Comparison of ENCODE assay signal across 11 mouse cellular contexts in genomic region chr3:158559131-158559658, GRCm38 (mm10). TPM values are rescaled to one million over a fixed set of nuclear protein-coding genes. Genes with fewer than 3 reads are reported as not detected.
DNase-seq lines count a peak whose midpoint lies in the region; ATAC-seq and TF ChIP-seq lines count a peak whose summit lies in the region.
"Had no signal": no experiment of that assay in that cellular context is flagged by ENCODE, and none has a peak within 500 bp of the region (broad histone marks: within the 10 kb centered on the region; RNA-seq: fewer than 3 reads in every experiment).

No protein-coding gene starts in this region.

- H3K36me3 ChIP-seq in heart, embryonic 11.5 days (ENCODE audit: control insufficient read depth, insufficient read depth, low read length) = no peaks in the 10 kb centered on the region
- H3K36me3 ChIP-seq in heart, adult 2 months (ENCODE audit: control insufficient read depth, insufficient read depth, low read length) = no peaks in the 10 kb centered on the region
- no peaks in the 10 kb centered on the region for H3K36me3 ChIP-seq in CH12.LX (replicated peaks in 1 of 2; ENCODE audit: control insufficient read depth in 1 of 2, insufficient read depth in 1 of 2, low read length in 1 of 2)
- H3K36me3 ChIP-seq in forebrain, embryonic 14.5 days (ENCODE audit: control insufficient read depth, insufficient read depth, low read length) = no peaks in the 10 kb centered on the region
- H3K36me3 ChIP-seq in midbrain, embryonic 11.5 days (ENCODE audit: control insufficient read depth, insufficient read depth, low read length) = no peaks in the 10 kb centered on the region

- peaks cover 35% of the 10 kb centered on the region for H3K27me3 ChIP-seq in heart, embryonic 11.5 days (ENCODE audit: control insufficient read depth, insufficient read depth, low read length)
- peaks cover 6% of the 10 kb centered on the region; the same call in 1 of the 2 replicates for H3K27me3 ChIP-seq in heart, adult 2 months (ENCODE audit: control insufficient read depth, insufficient read depth, low read length)
- H3K27me3 ChIP-seq in CH12.LX (replicated peaks) = no peaks in the 10 kb centered on the region
- H3K27me3 ChIP-seq in forebrain, embryonic 14.5 days (replicated peaks; ENCODE audit: control insufficient read depth, insufficient read depth, low read length) = no peaks in the 10 kb centered on the region
- peaks cover 18% of the 10 kb centered on the region; the same call in 1 of the 2 replicates for H3K27me3 ChIP-seq in midbrain, embryonic 11.5 days (ENCODE audit: control insufficient read depth, insufficient read depth, low read length)

- peak overlapping the region; percentile 28; the same call in 1 of the 2 replicates for H3K4me3 ChIP-seq in heart, embryonic 11.5 days (ENCODE audit: low read depth, low read length)
- no peak overlapping the region for H3K4me3 ChIP-seq in heart, adult 2 months
- no peak overlapping the region for H3K4me3 ChIP-seq in CH12.LX (replicated peaks in 1 of 3; ENCODE audit: low read depth in 2 of 3, low read length in 2 of 3, poor library complexity in 1 of 3)
- peak overlapping the region; percentile 72 for H3K4me3 ChIP-seq in forebrain, embryonic 14.5 days (ENCODE audit: low read depth, low read length)
- peak overlapping the region; percentile 65; the same call in 1 of the 2 replicates for H3K4me3 ChIP-seq in midbrain, embryonic 11.5 days (ENCODE audit: low read depth, low read length)

- 12% methylated on average over 5 of the region's 5 CpGs for WGBS in heart, embryonic 11.5 days (ENCODE audit: insufficient replicate concordance)
- WGBS in heart, adult 2 months = 18% methylated on average over 5 of the region's 5 CpGs
- WGBS in forebrain, embryonic 14.5 days = 24% methylated on average over 5 of the region's 5 CpGs
- 22% methylated on average over 5 of the region's 5 CpGs for WGBS in midbrain, embryonic 11.5 days

- no peak overlapping the region for H3K27ac ChIP-seq in heart, embryonic 11.5 days (ENCODE audit: low read depth, low read length)
- no peak overlapping the region for H3K27ac ChIP-seq in heart, adult 2 months
- no peak overlapping the region for H3K27ac ChIP-seq in CH12.LX (ENCODE audit: insufficient read depth, low read depth)
- H3K27ac ChIP-seq in forebrain, embryonic 14.5 days (ENCODE audit: low read depth, low read length) = peak overlapping the region; percentile 97
- no peak overlapping the region for H3K27ac ChIP-seq in midbrain, embryonic 11.5 days (ENCODE audit: low read depth, low read length)

- H3K9me3 ChIP-seq in heart, embryonic 11.5 days (replicated peaks; ENCODE audit: control insufficient read depth, low read length) = no peaks in the 10 kb centered on the region
- peaks cover 14% of the 10 kb centered on the region for H3K9me3 ChIP-seq in CH12.LX (replicated peaks; ENCODE audit: low read length)
- no peaks in the 10 kb centered on the region for H3K9me3 ChIP-seq in forebrain, embryonic 14.5 days (replicated peaks; ENCODE audit: control insufficient read depth, low read length)
- H3K9me3 ChIP-seq in midbrain, embryonic 11.5 days (ENCODE audit: control insufficient read depth, low read length) = no peaks in the 10 kb centered on the region

- TF ChIP-seq POLR2A in heart, adult 2 months (IDR thresholded peaks at IDR 0.05; ENCODE audit: insufficient read depth, low read depth, low read length) = no peak
- TF ChIP-seq POLR2A in CH12.LX (IDR thresholded peaks at IDR 0.05; ENCODE audit: low read depth, low read length) = no peak

- dilution Hi-C loops in CH12.LX (cut with MboI; ENCODE audit: extremely low pct_ligation_motif_present, extremely low pct_unique_long_range_greater_than_20kb, low sequenced_read_pairs) = no loop called here

- no peak overlapping the region for H3K9ac ChIP-seq in heart, embryonic 11.5 days (ENCODE audit: low read depth, low read length)
- H3K9ac ChIP-seq in heart, adult 2 months (ENCODE audit: low read depth, low read length) = no peak overlapping the region
- no peak overlapping the region for H3K9ac ChIP-seq in CH12.LX (ENCODE audit: insufficient read depth, low read depth)
- peak overlapping the region; percentile 97 for H3K9ac ChIP-seq in forebrain, embryonic 14.5 days (ENCODE audit: low read length)
- no peak overlapping the region for H3K9ac ChIP-seq in midbrain, embryonic 11.5 days (ENCODE audit: low read length)

- peaks cover 2% of the 10 kb centered on the region; the same call in 1 of the 2 replicates for H3K4me1 ChIP-seq in heart, embryonic 11.5 days (ENCODE audit: control insufficient read depth, insufficient read depth, low read length)
- H3K4me1 ChIP-seq in heart, adult 2 months (ENCODE audit: control insufficient read depth, insufficient read depth, low read length) = no peaks in the 10 kb centered on the region
- H3K4me1 ChIP-seq in CH12.LX (ENCODE audit: control insufficient read depth in 1 of 2, insufficient read depth in 2 of 2) = no peaks in the 10 kb centered on the region
- H3K4me1 ChIP-seq in forebrain, embryonic 14.5 days (ENCODE audit: control insufficient read depth, insufficient read depth, low read length) = peaks cover 5% of the 10 kb centered on the region
- H3K4me1 ChIP-seq in midbrain, embryonic 11.5 days (ENCODE audit: control insufficient read depth, insufficient read depth, low read length) = no peaks in the 10 kb centered on the region

- DNase-seq in heart, adult 2 months = no peak
- no peak for DNase-seq in CH12.LX (ENCODE audit: extremely low read depth)
- peak; percentile 49 for DNase-seq in forebrain, embryonic 14.5 days (ENCODE audit: low spot score)
- DNase-seq in midbrain, embryonic 11.5 days (ENCODE audit: low spot score, missing footprints) = peak; percentile 83
- no peak for DNase-seq in urinary bladder, postnatal 10 days (ENCODE audit: low spot score)
- DNase-seq in thymus, adult 18-20 months = no peak
- no peak for DNase-seq in spleen, postnatal 14 days (ENCODE audit: low spot score in 2 of 2)
- DNase-seq: liver had no signal

- in situ Hi-C loops in CH12.LX (cut with MboI; ENCODE audit: low pct_ligation_motif_present, low pct_unique_long_range_greater_than_20kb, low sequenced_read_pairs) = no loop called here

- H3K4me2 ChIP-seq in heart, embryonic 11.5 days = peak overlapping the region; percentile 100
- H3K4me2 ChIP-seq in CH12.LX (ENCODE audit: insufficient read depth, low read depth, poor library complexity, severe bottlenecking) = peak overlapping the region; percentile 11; the same call in 1 of the 2 replicates
- peak overlapping the region; percentile 79 for H3K4me2 ChIP-seq in forebrain, embryonic 14.5 days (ENCODE audit: low read length)
- H3K4me2 ChIP-seq in midbrain, embryonic 11.5 days = peak overlapping the region; percentile 96; the same call in 1 of the 2 replicates

- no peak for ATAC-seq in heart, embryonic 11.5 days (replicated peaks; ENCODE audit: insufficient number of reproducible peaks, low FRiP score, low TSS enrichment)
- ATAC-seq in forebrain, embryonic 14.5 days = no peak
- ATAC-seq in midbrain, embryonic 11.5 days (ENCODE audit: low FRiP score) = no peak

- no peak for TF ChIP-seq RAD21 in CH12.LX (IDR thresholded peaks at IDR 0.05; ENCODE audit: low read depth, low read length)

- intact Hi-C loops in heart, adult 2 months (cut with DNase I) = no loop called here

- no peak for TF ChIP-seq EP300 in heart, adult 2 months (IDR thresholded peaks at IDR 0.05; ENCODE audit: insufficient read depth, low read depth, low read length)
- no peak for TF ChIP-seq EP300 in CH12.LX (IDR thresholded peaks at IDR 0.05; ENCODE audit: low read length)

- no peak for TF ChIP-seq CTCF in heart, adult 2 months (IDR thresholded peaks at IDR 0.05)
- TF ChIP-seq CTCF in CH12.LX (conservative IDR thresholded peaks at IDR 0.05 in 1 of 2, IDR thresholded peaks at IDR 0.05 in 1 of 2; ENCODE audit: low read depth in 2 of 2, low read length in 2 of 2) = no peak

- no peaks in the 10 kb centered on the region for H3K79me2 ChIP-seq in heart, adult 2 months (replicated peaks; ENCODE audit: control insufficient read depth, insufficient read depth, low read length)
- no peaks in the 10 kb centered on the region for H3K79me2 ChIP-seq in CH12.LX (replicated peaks; ENCODE audit: control insufficient read depth, extremely low read depth, insufficient read depth, poor library complexity, severe bottlenecking)

TF ChIP-seq in CH12.LX, 34 proteins besides CTCF, POLR2A, EP300 and RAD21:
- TF ChIP-seq ZNF384 (IDR thresholded peaks at IDR 0.05; ENCODE audit: low read depth, low read length) = no peak
- no peak for TF ChIP-seq KAT2A (IDR thresholded peaks at IDR 0.05; ENCODE audit: insufficient replicate concordance, low read length)
- no peak for TF ChIP-seq MAZ (IDR thresholded peaks at IDR 0.05; ENCODE audit: low read depth, low read length)
- TF ChIP-seq SIN3A (IDR thresholded peaks at IDR 0.05; ENCODE audit: low read length) = no peak
- TF ChIP-seq BHLHE40 (IDR thresholded peaks at IDR 0.05; ENCODE audit: low read depth, low read length) = peak; percentile 51
- no peak for TF ChIP-seq MXI1 (IDR thresholded peaks at IDR 0.05; ENCODE audit: low read depth, low read length)
TF ChIP-seq in CH12.LX: peak in this region for 1.

RNA-seq across cellular contexts. Expression of gene Lrrc7, which starts 2.8 kb away (rescaled TPM):
- 0.13 and 0.25 TPM in 2 replicates for polyA plus RNA-seq in heart, embryonic 11.5 days (2014; fragmentation: Nextera tagmentation; extraction: Ambion mirVana)
- total RNA-seq in heart, adult 2 months (2021) = under 1 TPM in 1 of 2 experiments, not detected in 1; 0.11 TPM
- not detected in 2 replicates for polyA plus RNA-seq in heart, adult 2 months (2012; rRNA removed)
- total RNA-seq in CH12.LX (2012; rRNA removed) = 0.04 TPM in 1 of 2 replicates, not detected in the other
- 0.04 TPM in 1 of 2 replicates, not detected in the other for total RNA-seq in CH12.LX (2014; rRNA removed)
- polyA plus RNA-seq in CH12.LX (2012; ENCODE audit: insufficient read length, low read depth) = 0.07 and 0.15 TPM in 2 replicates
- polyA plus RNA-seq in forebrain, embryonic 14.5 days (2014; fragmentation: Nextera tagmentation; extraction: Ambion mirVana) = 5.0 and 9.9 TPM in 2 replicates
- polyA plus RNA-seq in midbrain, embryonic 11.5 days (2014; fragmentation: Nextera tagmentation; extraction: Ambion mirVana) = 0.92 and 0.97 TPM in 2 replicates
- polyA plus RNA-seq: C2C12; gonadal fat pad, adult 2 months had no signal

Comparison
In these comparisons a context has a peak if more than half of its experiments do, and no peak if none do; other contexts are left out.
1. H3K4me3 ChIP-seq: peak in heart, embryonic 11.5 days (single experiment), forebrain, embryonic 14.5 days (single experiment) and midbrain, embryonic 11.5 days (single experiment); none in heart, adult 2 months (single experiment) and CH12.LX (0 of 3).
2. H3K4me2 ChIP-seq: peak in every context shown above with its lines; median percentile 100 in heart, embryonic 11.5 days; 96 in midbrain, embryonic 11.5 days; 79 in forebrain, embryonic 14.5 days; 11 in CH12.LX.
3. DNase-seq: peak in forebrain, embryonic 14.5 days (single experiment) and midbrain, embryonic 11.5 days (single experiment); none in heart, adult 2 months (0 of 2), CH12.LX (single experiment), urinary bladder, postnatal 10 days (single experiment), thymus, adult 18-20 months (0 of 2) and spleen, postnatal 14 days (0 of 2).